Mouse (Mus musculus) intestine, embryonic 16.5 days (tissue): ENCODE data around the gene Lyrm4. TPM values are rescaled to one million over a fixed set of nuclear protein-coding genes. Genes with fewer than 3 reads are reported as not detected.

ENCODE experiments used
- ATAC-seq: fragments of 200-750 bp; cut with Nextera tagmentation; 2 replicates; pipeline ENCODE4 v1.8.0; 2017; ENCODE audit warnings: moderate TSS enrichment, moderate library complexity
- H3K27ac ChIP-seq: fragments of 300-500 bp; sonication (generic); 2 replicates; pipeline ENCODE4 v1.5.1; 2014; ENCODE audit warnings: mild to moderate bottlenecking, low read length
- H3K27me3 ChIP-seq: fragments of 300-500 bp; sonication (generic); replicated peaks from 2 replicates; pipeline ENCODE4 v1.6.1; 2014; ENCODE audit warnings: low read length, control low read depth, mixed read lengths; ENCODE audit not compliant: control insufficient read depth, insufficient read depth
- H3K36me3 ChIP-seq: fragments of 300-500 bp; sonication (generic); 2 replicates; pipeline ENCODE4 v1.6.1; 2014; ENCODE audit warnings: low read length, control low read depth; ENCODE audit not compliant: control insufficient read depth, insufficient read depth
- H3K4me1 ChIP-seq: fragments of 300-500 bp; sonication (generic); 2 replicates; pipeline ENCODE4 v1.6.1; 2014; ENCODE audit warnings: low read length, control low read depth, mixed read lengths; ENCODE audit not compliant: control insufficient read depth, insufficient read depth
- H3K4me2 ChIP-seq: fragments of 300-500 bp; sonication (generic); 2 replicates; pipeline ENCODE4 v1.6.1; 2014; ENCODE audit warnings: low read depth, low read length, control low read depth
- H3K4me3 ChIP-seq: fragments of 300-500 bp; sonication (generic); 2 replicates; pipeline ENCODE4 v1.5.1; 2014; ENCODE audit warnings: mild to moderate bottlenecking, low read length
- H3K9ac ChIP-seq: fragments of 300-500 bp; sonication (generic); 2 replicates; pipeline ENCODE4 v1.6.1; 2014; ENCODE audit warnings: low read depth, low read length
- H3K9me3 ChIP-seq: fragments of 300-500 bp; sonication (generic); 2 replicates; pipeline ENCODE4 v1.6.1; 2016; ENCODE audit warnings: low read length, control low read depth; ENCODE audit not compliant: control insufficient read depth
- WGBS: fragments of 180-500 bp; shearing (Covaris S2); extraction: QIAGEN DNeasy Blood & Tissue Kit; methylation state at CpG from one replicate; pipeline ENCODE4 v1.1.7; 2014; 5-methylcytosine and 5-hydroxymethylcytosine counted together
- polyA plus RNA-seq: library from polyadenylated mRNA; unstranded; fragments of >200 nt; fragmentation: Nextera tagmentation; extraction: Ambion mirVana; gene quantifications from 2 replicates; pipeline ENCODE4 v1.2.1, GENCODE M21; 2015

The Lyrm4 gene
- 20.9 and 22.9 TPM in 2 replicates for polyA plus RNA-seq

DNA sequence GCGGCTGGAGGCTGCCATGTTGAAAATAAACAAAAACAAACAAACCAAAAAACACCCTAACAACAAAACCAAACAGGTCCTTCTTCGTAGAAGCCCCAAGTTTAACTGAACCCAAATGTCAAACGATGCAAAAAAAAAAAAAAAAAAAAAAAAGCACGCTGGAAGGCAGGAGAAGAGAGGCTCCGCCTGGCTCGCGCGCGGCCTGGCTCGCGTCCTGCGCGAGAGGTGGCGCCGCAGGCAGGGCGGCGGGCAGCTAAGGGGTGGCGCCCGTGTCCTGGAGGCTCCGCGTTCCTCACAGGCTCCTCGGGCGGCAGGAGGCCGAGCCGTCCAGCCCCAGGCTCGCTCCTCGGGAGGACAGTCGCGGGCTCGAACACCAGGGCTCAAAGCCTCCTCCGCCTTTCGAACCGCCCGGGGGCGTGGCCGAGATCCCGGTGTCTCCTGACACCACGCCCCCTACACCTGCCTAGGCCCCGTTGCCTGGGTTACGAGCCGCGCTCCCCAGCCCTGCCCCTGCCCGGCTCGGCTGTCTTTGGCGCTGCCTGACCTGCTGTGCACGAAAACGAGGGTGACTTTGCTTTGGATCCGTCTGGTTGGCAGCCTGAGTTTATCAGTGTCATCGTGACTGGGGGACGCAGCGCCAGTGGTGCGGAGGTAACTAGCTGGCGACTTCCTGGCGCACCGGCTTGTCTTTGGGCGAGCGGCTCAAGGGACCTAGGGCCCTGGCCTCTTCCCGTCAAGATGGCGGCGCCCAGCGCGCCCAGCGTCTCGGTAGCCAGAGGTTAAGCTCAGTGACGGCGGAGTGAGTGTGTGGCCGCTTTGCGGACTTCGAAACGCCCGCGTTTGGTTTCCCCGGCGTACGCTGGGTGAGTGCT, at the start of gene Lyrm4, which contains the start of gene Fars2:
TSS of gene Lyrm4 (minus strand) at position 384 of the 872 bp plus-strand sequence.
TSS of gene Fars2 (plus strand) at position 270 of the 872 bp plus-strand sequence.
- H3K4me3 ChIP-seq = peak within 1 kb of the TSS; percentile 68
- H3K4me2 ChIP-seq = peak within 1 kb of the TSS; percentile 89
- no peaks in the 10 kb centered on the region for H3K27me3 ChIP-seq
- H3K27ac ChIP-seq = peak within 1 kb of the TSS; percentile 97
- no peaks in the 10 kb centered on the region for H3K4me1 ChIP-seq
- H3K36me3 ChIP-seq = no peaks in the 10 kb centered on the region
- ATAC-seq = peak; percentile 98
- peak within 1 kb of the TSS; percentile 70 for H3K9ac ChIP-seq
- 0% methylated on average over 74 of the region's 75 CpGs for WGBS
- no peaks in the 10 kb centered on the region for H3K9me3 ChIP-seq

DNA sequence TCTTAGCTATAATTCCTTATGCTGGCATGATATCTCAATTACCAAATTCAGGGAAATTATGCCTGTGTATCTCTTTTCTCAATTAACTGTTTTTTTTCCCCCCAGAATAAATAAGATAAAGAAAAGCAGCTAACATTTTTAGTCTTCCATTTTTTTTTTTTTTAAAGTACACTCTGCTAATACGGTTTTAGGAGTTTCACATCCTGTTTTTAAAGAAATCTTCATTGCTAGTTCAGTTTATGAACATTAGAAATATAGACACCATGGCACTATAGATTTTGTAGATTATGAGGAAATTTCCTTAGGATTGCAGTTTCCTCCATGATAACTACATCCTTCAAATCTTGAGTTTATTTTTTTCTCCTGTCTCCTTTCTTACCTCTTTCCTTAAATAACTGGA, 46.6 kb upstream of the Lyrm4 start:
- Histone ChIP-seq H3K27ac (no peak overlapping the region), H3K4me3 (no peak overlapping the region), H3K27me3 (no peaks in the 10 kb centered on the region), H3K4me1 (no peaks in the 10 kb centered on the region), H3K9ac (no peak overlapping the region), H3K9me3 (no peaks in the 10 kb centered on the region), H3K36me3 (no peaks in the 10 kb centered on the region), H3K4me2 (no peak overlapping the region)
- WGBS = 91% methylated on average over 1 of the region's 1 CpGs
- ATAC-seq = no peak

DNA sequence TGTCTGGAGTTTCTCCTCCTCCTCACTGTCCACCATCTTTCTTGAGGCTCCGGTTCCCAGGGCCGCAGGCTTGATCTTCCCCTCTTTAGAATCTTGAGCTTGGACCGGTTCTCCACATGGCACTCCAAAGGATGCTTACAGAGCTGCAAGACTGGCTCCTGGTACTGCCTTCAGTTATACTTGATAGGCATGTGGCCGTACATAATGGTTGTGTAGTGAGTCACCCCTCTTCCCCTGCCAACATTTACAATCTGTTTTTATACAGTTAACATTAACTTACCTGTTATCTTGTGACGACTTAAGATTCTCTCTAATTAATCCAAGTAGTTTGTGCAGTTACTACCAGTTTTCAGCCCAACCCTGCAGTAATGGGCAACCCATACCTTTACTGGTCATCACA, 46.1 kb upstream of the Lyrm4 start:
- Histone ChIP-seq H3K9me3 (no peaks in the 10 kb centered on the region), H3K4me3 (no peak overlapping the region), H3K27ac (no peak overlapping the region), H3K27me3 (no peaks in the 10 kb centered on the region), H3K36me3 (no peaks in the 10 kb centered on the region), H3K9ac (no peak overlapping the region), H3K4me2 (no peak overlapping the region), H3K4me1 (no peaks in the 10 kb centered on the region)
- 88% methylated on average over 5 of the region's 5 CpGs for WGBS
- no peak for ATAC-seq

DNA sequence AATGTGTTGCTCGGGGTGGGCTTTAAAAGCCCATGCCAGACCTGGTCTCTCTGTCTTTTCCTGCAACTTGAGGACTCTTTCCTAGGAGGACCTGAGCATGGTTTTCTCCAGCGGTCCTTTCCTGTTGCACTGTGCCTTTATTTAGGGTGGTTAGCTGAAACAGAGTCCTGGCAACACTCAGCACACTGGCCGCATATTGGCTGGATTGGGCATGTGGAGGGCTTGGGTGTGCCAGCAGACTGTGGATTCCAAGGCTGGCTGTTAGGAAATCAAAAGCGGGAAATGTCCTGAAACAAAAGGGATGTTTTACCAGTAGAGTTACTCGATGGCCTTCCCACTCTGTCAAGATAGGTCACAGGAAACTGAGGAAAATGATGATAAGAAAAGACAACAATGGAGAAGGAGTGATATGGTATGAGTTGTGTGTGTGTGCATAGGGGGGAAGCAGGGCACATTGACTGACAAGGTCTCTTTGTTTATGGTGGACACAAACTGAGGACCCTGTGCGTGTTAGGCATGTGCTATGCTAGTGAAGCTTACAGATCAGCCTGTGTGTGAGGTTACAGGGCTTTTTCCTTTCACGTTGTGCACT, 39.1 kb upstream of the Lyrm4 start:
- no peak overlapping the region for H3K4me3 ChIP-seq
- no peak overlapping the region for H3K27ac ChIP-seq
- no peak overlapping the region for H3K9ac ChIP-seq
- no peak for ATAC-seq
- H3K4me2 ChIP-seq = no peak overlapping the region
- H3K9me3 ChIP-seq = no peaks in the 10 kb centered on the region
- no peaks in the 10 kb centered on the region for H3K36me3 ChIP-seq
- WGBS = 89% methylated on average over 7 of the region's 7 CpGs
- H3K4me1 ChIP-seq = no peaks in the 10 kb centered on the region
- H3K27me3 ChIP-seq = no peaks in the 10 kb centered on the region

DNA sequence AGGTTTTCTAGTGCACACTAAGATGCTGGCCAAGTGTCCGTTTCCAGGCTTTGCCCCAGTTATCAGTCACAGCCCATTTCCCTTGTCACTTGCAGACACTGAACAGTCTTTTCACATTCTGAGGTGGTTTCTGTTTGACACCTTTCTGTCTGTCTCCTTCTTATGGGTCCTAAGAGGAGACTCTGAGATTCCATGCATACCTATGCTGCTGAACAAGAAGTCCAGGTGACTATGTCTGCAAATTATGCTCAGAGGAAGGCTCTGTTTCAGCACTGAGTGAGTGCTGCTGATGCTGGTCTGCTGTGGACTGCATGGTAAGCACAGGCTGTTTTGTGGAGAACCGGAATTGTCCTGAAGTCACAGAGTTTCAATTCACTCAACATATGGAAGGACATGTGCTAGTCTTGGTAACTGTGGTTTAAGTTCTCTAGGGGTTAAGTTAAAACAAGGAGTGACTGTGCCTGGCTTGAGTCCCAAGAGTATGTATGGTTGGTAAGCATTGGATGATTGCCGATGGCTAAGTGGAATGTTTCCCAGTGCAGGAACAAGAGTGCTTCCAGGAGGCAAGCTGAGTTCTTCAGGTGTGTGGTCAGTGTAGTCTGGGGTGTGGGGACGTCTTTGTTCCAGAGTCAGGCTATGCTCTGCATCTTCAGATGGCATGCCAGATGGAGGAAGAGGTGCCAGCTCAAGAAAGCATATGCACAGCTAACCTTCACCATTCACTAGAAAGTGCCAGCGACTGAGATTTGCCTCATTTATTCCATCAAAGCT, 35.6 kb upstream of the Lyrm4 start:
- no peaks in the 10 kb centered on the region for H3K9me3 ChIP-seq
- no peaks in the 10 kb centered on the region for H3K27me3 ChIP-seq
- H3K9ac ChIP-seq = no peak overlapping the region
- H3K36me3 ChIP-seq = no peaks in the 10 kb centered on the region
- H3K4me2 ChIP-seq = no peak overlapping the region
- ATAC-seq = no peak
- no peak overlapping the region for H3K27ac ChIP-seq
- 80% methylated on average over 5 of the region's 5 CpGs for WGBS
- H3K4me3 ChIP-seq = no peak overlapping the region
- H3K4me1 ChIP-seq = peaks cover 17% of the 10 kb centered on the region

DNA sequence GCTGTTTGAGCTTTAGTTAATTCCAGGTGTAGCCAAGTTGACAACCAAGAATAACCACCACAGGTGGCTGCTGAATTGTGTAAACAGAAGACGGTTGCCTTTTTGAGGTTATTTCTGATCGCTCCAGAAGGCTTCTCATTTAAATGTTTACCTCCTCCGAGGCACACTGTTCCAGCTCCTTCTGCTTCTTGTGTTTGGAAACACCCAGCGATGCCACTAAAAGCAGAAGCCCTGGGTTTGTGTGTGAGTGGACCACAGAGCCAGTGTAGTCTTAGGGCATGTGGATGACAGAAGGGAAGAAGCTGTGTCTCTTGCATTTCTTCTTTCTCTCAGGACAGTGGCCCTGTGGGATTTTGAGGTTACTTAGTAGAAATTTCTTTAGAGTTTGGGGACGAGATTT, 32.9 kb upstream of the Lyrm4 start:
- no peak overlapping the region for H3K9ac ChIP-seq
- H3K4me2 ChIP-seq = no peak overlapping the region
- ATAC-seq = 0 out of 2 replicates have a peak, but pooled peaks have one; percentile 5
- H3K4me3 ChIP-seq = no peak overlapping the region
- H3K36me3 ChIP-seq = no peaks in the 10 kb centered on the region
- H3K9me3 ChIP-seq = no peaks in the 10 kb centered on the region
- H3K27me3 ChIP-seq = no peaks in the 10 kb centered on the region
- 40% methylated on average over 5 of the region's 5 CpGs for WGBS
- no peak overlapping the region for H3K27ac ChIP-seq
- peaks cover 19% of the 10 kb centered on the region for H3K4me1 ChIP-seq

GRCm38 (mm10) chr13:36149175-36149939, 32.0 kb upstream of the Lyrm4 start:
- 42% methylated on average over 6 of the region's 6 CpGs for WGBS
- H3K9ac ChIP-seq = no peak overlapping the region
- H3K36me3 ChIP-seq = no peaks in the 10 kb centered on the region
- no peak overlapping the region for H3K4me3 ChIP-seq
- peaks cover 19% of the 10 kb centered on the region for H3K4me1 ChIP-seq
- H3K27ac ChIP-seq = peak overlapping the region; percentile 41
- no peak overlapping the region; the same call in 1 of the 2 replicates for H3K4me2 ChIP-seq
- peak; percentile 89 for ATAC-seq
- no peaks in the 10 kb centered on the region for H3K27me3 ChIP-seq
- H3K9me3 ChIP-seq = no peaks in the 10 kb centered on the region

DNA sequence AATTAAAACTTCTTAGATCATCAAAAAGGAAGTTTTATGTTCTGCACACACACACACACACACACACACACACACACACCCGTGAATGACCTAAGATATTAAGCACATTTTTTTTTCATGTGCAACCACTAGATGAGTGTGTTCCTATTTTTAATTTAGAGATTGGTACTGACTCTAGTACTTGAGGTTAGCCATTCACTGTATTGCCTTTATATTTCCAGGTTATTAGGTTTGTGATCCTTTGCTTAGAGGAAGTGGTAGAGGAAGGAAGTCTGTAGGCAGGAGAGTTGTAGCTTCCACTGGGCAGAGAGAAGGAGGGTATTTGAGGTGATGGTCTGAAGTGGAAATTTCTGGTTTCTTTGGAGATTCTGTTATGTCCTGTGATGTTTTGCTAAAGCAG, 28.3 kb upstream of the Lyrm4 start:
- no peak for ATAC-seq
- H3K27ac ChIP-seq = no peak overlapping the region
- peaks cover 19% of the 10 kb centered on the region for H3K4me1 ChIP-seq
- no peaks in the 10 kb centered on the region for H3K36me3 ChIP-seq
- 69% methylated on average over 1 of the region's 1 CpGs for WGBS
- no peaks in the 10 kb centered on the region for H3K27me3 ChIP-seq
- no peaks in the 10 kb centered on the region for H3K9me3 ChIP-seq
- H3K4me3 ChIP-seq = no peak overlapping the region
- no peak overlapping the region for H3K9ac ChIP-seq
- no peak overlapping the region for H3K4me2 ChIP-seq
